Comparison of ENCODE assay signal across 9 mouse cellular contexts in genomic region chr9:100685769-100686487, GRCm38 (mm10).
DNase-seq lines count a peak whose midpoint lies in the region; ATAC-seq and TF ChIP-seq lines count a peak whose summit lies in the region.
"Had no signal": no experiment of that assay in that cellular context is flagged by ENCODE, and none has a peak within 500 bp of the region (broad histone marks: within the 10 kb centered on the region; RNA-seq: fewer than 3 reads in every experiment).

No protein-coding gene starts in this region.

- TF ChIP-seq EP300 in liver, postnatal 0 days (IDR thresholded peaks at IDR 0.05; ENCODE audit: low read depth): no peak

- no peak overlapping the region for H3K4me3 ChIP-seq in hindbrain, embryonic 12.5 days
- H3K4me3 ChIP-seq in lung, adult 2 months (replicated peaks; ENCODE audit: extremely low read depth, low read depth, low read length): peak overlapping the region; percentile 10
- H3K4me3 ChIP-seq in neural tube, embryonic 14.5 days (ENCODE audit: low read depth, low read length): no peak overlapping the region
- H3K4me3 ChIP-seq in liver, postnatal 0 days (ENCODE audit: low read depth, low read length): no peak overlapping the region
- H3K4me3 ChIP-seq: heart, embryonic 15.5 days had no signal

- H3K9ac ChIP-seq in hindbrain, embryonic 12.5 days: no peak overlapping the region
- no peak overlapping the region for H3K9ac ChIP-seq in neural tube, embryonic 14.5 days (replicated peaks; ENCODE audit: low read depth, low read length)
- no peak overlapping the region for H3K9ac ChIP-seq in liver, postnatal 0 days (replicated peaks)
- H3K9ac ChIP-seq: heart, embryonic 15.5 days had no signal

- H3K4me1 ChIP-seq in hindbrain, embryonic 12.5 days: peaks cover 8% of the 10 kb centered on the region
- peaks cover 2% of the 10 kb centered on the region; the same call in 1 of the 2 replicates for H3K4me1 ChIP-seq in lung, adult 2 months (ENCODE audit: control insufficient read depth, insufficient read depth, low read length)
- H3K4me1 ChIP-seq in neural tube, embryonic 14.5 days (ENCODE audit: control insufficient read depth, insufficient read depth, low read length): peaks cover 8% of the 10 kb centered on the region; the same call in 1 of the 2 replicates
- H3K4me1 ChIP-seq in liver, postnatal 0 days (ENCODE audit: insufficient read depth): no peaks in the 10 kb centered on the region

- no peak for TF ChIP-seq POLR2A in lung, adult 2 months (IDR thresholded peaks at IDR 0.05; ENCODE audit: borderline replicate concordance, extremely low read depth, low read depth, low read length)

- H3K4me2 ChIP-seq in hindbrain, embryonic 12.5 days (replicated peaks): peak overlapping the region; percentile 6; the same call in 1 of the 2 replicates
- H3K4me2 ChIP-seq in neural tube, embryonic 14.5 days (ENCODE audit: low read depth, low read length): no peak overlapping the region
- no peak overlapping the region for H3K4me2 ChIP-seq in liver, postnatal 0 days (ENCODE audit: low read depth, low read length)
- H3K4me2 ChIP-seq: heart, embryonic 15.5 days had no signal

- ATAC-seq in hindbrain, embryonic 12.5 days (ENCODE audit: low FRiP score): peak; percentile 94
- peak; percentile 79 for ATAC-seq in neural tube, embryonic 14.5 days (ENCODE audit: low read depth)
- ATAC-seq in liver, postnatal 0 days: no peak

- peak; percentile 66 for DNase-seq in CD4-positive, CD25-positive, alpha-beta regulatory T cell, adult 2 months (ENCODE audit: low read depth, low spot score)
- peak; percentile 86 for DNase-seq in brain, adult 2 months (ENCODE audit: low read depth, low spot score)
- no peak for DNase-seq in lung, adult 2 months
- DNase-seq in thymus, postnatal 0 days (ENCODE audit: low spot score): no peak
- DNase-seq in liver, postnatal 0 days: no peak
- no peak for DNase-seq in gastrocnemius, postnatal 10 days

- no peaks in the 10 kb centered on the region for H3K9me3 ChIP-seq in hindbrain, embryonic 12.5 days (replicated peaks)
- H3K9me3 ChIP-seq in neural tube, embryonic 14.5 days (ENCODE audit: control insufficient read depth, low read length): no peaks in the 10 kb centered on the region
- H3K9me3 ChIP-seq in liver, postnatal 0 days (ENCODE audit: low read length): no peaks in the 10 kb centered on the region
- H3K9me3 ChIP-seq: heart, embryonic 15.5 days had no signal

- no peaks in the 10 kb centered on the region for H3K36me3 ChIP-seq in hindbrain, embryonic 12.5 days
- H3K36me3 ChIP-seq in neural tube, embryonic 14.5 days (ENCODE audit: control insufficient read depth, insufficient read depth, low read length): no peaks in the 10 kb centered on the region
- H3K36me3 ChIP-seq in liver, postnatal 0 days (replicated peaks; ENCODE audit: insufficient read depth, low read length): no peaks in the 10 kb centered on the region
- H3K36me3 ChIP-seq: heart, embryonic 15.5 days had no signal

- WGBS in hindbrain, embryonic 12.5 days: 18% methylated on average over 3 of the region's 3 CpGs
- WGBS in lung, adult 2 months: 41% methylated on average over 3 of the region's 3 CpGs
- WGBS in neural tube, embryonic 14.5 days: 6% methylated on average over 3 of the region's 3 CpGs
- 72% methylated on average over 3 of the region's 3 CpGs for WGBS in liver, postnatal 0 days (ENCODE audit: insufficient replicate concordance)

- H3K27ac ChIP-seq in hindbrain, embryonic 12.5 days: peak overlapping the region; percentile 64
- H3K27ac ChIP-seq in neural tube, embryonic 14.5 days (ENCODE audit: low read depth, low read length): peak overlapping the region; percentile 44
- H3K27ac ChIP-seq in liver, postnatal 0 days (ENCODE audit: low read depth): no peak overlapping the region
- H3K27ac ChIP-seq: heart, embryonic 15.5 days had no signal

- H3K27me3 ChIP-seq in hindbrain, embryonic 12.5 days: no peaks in the 10 kb centered on the region
- H3K27me3 ChIP-seq in neural tube, embryonic 14.5 days (ENCODE audit: control insufficient read depth, insufficient read depth, low read length): no peaks in the 10 kb centered on the region
- H3K27me3 ChIP-seq in liver, postnatal 0 days (ENCODE audit: insufficient read depth, low read length): no peaks in the 10 kb centered on the region
- H3K27me3 ChIP-seq: heart, embryonic 15.5 days had no signal

- no peak for TF ChIP-seq CTCF in lung, adult 2 months (IDR thresholded peaks at IDR 0.05; ENCODE audit: insufficient read depth, low read length)
- no peak for TF ChIP-seq CTCF in liver, postnatal 0 days (IDR thresholded peaks at IDR 0.05; ENCODE audit: low read depth)

Comparison
In these comparisons a context has a peak if more than half of its experiments do, and no peak if none do; other contexts are left out.
1. DNase-seq: peak in CD4-positive, CD25-positive, alpha-beta regulatory T cell, adult 2 months (single experiment) and brain, adult 2 months (single experiment); none in lung, adult 2 months (single experiment), thymus, postnatal 0 days (single experiment), liver, postnatal 0 days (single experiment) and gastrocnemius, postnatal 10 days (single experiment).